Mouse (Mus musculus): ENCODE data around the gene Gba.
"Not testable (repeated sequence)": the region's sequence is repeated elsewhere in the genome, so short reads cannot be mapped to it uniquely, and the experiment has no call there.

The Gba gene

DNA sequence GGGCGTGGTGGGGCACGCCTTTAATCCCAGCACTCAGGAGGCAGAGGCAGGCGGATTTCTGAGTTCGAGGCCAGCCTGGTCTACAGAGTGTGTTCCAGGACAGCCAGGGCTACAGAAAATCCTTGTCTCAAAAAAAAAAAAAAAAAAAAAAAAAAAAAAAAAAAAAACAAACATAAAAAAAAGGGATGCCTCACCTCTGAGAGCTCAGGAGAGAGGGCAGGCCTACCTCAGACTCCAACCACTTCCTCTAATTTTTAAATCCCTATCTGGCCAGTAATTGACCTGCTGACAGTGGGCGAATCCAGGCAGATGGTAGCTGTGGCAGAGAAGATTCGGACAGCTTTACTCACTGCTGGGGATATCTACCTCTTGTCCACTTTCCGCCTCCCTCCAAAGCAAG lies 13.7 kb downstream of the Gba start:
- not testable (repeated sequence) for DNase-seq

- DNase-seq: no peak
Observed at GRCm38 (mm10) chr3:89218271-89218670, 15.5 kb downstream of the Gba start.

DNA sequence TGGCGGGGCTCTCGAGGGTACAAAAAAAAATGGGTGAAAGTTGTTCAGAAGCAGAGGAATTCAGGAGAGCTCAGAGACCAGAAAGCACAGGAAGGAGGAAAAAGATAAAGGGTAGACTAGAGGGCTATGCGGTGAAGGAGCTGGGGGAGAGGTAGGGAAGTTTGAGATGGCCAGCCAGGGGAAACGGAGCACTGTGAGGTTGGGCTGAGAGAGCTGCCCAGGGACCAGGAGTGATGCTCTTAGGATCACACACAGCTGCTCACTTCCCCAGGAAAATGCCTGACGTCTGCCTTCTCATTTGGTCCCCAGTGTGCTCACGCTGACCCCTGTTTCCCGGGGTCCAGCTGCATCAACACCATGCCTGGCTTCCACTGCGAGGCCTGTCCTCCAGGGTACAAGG lies 16.8 kb downstream of the Gba start:
- DNase-seq: no peak

GRCm38 (mm10) chr3:89221167-89221566 lies 18.4 kb downstream of the Gba start:
- no peak for DNase-seq

- no peak for DNase-seq
Observed at GRCm38 (mm10) chr3:89224796-89225195, 22.1 kb downstream of the Gba start.

DNA sequence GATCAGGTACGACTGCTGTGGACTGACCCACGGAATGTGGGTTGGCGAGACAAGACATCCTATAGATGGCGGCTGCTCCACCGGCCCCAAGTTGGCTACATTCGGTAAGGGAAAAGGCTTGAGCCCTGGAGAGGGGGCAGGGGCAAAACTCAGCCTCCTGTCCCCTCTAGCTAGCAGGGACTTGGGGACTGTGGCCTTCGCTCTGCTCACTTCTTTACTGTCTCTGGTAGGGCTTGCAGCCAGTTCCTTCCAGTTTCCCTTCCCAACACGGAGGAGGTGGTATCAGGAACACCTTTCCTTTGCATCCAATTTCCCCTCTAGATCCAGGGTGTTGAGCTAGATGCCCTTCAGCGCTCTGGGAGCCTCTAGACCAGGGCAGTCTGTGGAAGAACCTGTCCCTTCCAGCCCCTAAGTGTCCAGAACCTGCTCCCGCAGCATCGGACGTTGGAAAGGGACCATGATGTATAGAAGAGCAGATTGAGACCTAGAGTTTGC lies 22.6 kb downstream of the Gba start:
- no peak for DNase-seq

DNA sequence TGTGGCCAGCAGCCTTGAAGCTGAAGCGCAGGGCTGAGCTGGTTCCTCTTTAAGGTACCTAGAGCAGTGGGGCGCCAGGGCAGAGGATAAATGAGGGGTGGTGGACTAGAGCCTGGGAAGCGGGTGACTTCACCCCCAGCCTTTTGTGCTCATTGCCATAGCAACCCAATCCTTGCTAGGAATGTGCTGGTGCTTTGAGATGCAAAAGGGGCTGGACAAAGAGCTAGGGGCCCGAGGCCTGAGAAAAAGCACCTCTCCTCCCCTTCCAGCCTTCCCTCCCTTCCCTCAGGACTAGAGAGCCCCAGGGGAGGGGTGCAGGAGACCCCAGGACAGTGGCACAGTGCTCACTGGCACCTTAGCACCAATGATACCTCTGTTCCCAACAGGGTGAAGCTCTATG lies 23.2 kb downstream of the Gba start:
- peak; percentile 72 for DNase-seq

- DNase-seq: no peak
Observed at GRCm38 (mm10) chr3:89226361-89226760, 23.6 kb downstream of the Gba start.

GRCm38 (mm10) chr3:89226900-89227299 lies 24.2 kb downstream of the Gba start, which contains the start of gene Mtx1:
Mtx1 (minus strand) TSS chr3:89227088.
- no peak for DNase-seq

GRCm38 (mm10) chr3:89227307-89228179 lies 24.8 kb downstream of the Gba start:
- peak; percentile 97 for DNase-seq

- DNase-seq: peak; percentile 87
Observed at GRCm38 (mm10) chr3:89228180-89228549, 25.4 kb downstream of the Gba start.

DNA sequence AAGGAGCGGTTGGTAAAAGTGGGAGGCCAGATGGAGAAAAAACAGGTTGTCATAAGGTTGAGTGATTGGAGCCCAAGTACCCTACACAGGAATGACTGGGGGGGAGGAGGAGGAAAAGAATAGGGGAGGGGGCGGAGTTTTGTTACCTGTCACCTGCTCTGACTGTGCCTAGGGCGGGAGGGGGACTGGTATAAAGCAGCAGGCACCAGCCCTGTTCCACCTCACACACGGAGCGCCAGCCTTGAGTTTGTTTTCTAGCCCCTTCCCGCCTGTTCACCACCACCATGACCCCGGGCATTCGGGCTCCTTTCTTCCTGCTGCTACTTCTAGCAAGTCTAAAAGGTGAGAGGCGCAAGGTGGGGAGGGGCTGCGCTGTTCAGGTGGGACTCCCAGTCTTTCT lies 26.1 kb downstream of the Gba start, which contains the start of gene Muc1:
Gene Muc1 (plus strand): TSS at position 222 of the 400 bp plus-strand sequence.
- no peak for DNase-seq

- DNase-seq: no peak
Observed at GRCm38 (mm10) chr3:89229276-89229675, 26.5 kb downstream of the Gba start.

DNA sequence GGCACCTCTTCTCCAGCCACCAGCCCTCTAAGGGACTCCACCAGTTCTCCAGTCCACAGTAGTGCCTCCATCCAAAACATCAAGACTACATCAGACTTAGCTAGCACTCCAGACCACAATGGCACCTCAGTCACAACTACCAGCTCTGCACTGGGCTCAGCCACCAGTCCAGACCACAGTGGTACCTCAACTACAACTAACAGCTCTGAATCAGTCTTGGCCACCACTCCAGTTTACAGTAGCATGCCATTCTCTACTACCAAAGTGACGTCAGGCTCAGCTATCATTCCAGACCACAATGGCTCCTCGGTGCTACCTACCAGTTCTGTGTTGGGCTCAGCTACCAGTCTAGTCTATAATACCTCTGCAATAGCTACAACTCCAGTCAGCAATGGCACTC lies 27.8 kb downstream of the Gba start:
- DNase-seq: no peak

GRCm38 (mm10) chr3:89231345-89231744 lies 28.6 kb downstream of the Gba start:
- DNase-seq: no peak

DNA sequence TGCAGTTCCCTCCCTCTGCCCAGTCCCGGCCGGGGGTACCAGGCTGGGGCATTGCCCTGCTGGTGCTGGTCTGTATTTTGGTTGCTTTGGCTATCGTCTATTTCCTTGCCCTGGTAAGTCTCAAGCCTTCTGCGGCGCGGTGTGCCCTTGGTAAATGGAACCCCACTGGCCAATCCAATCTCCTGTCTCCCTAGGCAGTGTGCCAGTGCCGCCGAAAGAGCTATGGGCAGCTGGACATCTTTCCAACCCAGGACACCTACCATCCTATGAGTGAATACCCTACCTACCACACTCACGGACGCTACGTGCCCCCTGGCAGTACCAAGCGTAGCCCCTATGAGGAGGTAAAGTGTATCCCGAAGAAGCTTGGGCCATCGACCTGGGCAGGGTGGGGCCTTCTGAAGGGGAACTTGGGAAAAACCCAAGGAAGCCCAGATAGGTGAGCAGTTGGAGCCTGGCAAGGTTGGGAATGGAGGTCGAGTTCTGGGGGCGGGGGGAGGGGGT lies 29.1 kb downstream of the Gba start:
- DNase-seq: no peak

GRCm38 (mm10) chr3:89232614-89233013 lies 29.9 kb downstream of the Gba start:
- no peak for DNase-seq

DNA sequence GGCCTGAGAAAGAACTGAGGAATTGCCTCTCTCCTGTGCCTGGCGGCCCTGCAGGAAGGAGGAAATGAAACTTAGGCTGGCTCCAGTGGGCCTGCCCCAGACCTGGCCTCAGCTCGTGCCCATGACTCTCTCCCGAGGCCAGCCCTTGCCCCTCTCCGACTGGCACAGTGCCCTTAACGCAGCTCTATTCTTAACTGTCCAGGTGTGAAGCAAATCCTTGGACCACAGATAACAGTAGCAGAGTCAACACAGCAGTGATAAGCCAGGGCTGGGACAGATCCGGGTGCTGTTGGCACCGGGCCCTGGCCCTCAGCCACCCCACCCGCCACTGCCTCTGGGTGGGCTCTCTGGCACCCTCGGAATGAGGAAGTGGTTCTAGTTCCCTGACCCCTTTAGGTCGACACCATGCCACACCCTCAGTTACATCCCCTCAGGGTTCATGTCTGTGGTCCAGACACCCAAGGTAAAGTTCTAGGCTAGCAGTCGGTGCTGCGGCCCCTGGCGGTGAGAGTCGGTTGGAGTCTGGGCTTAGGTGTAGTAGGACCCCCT lies 30.9 kb downstream of the Gba start:
- no peak for DNase-seq

- DNase-seq: no peak
Observed at GRCm38 (mm10) chr3:89236516-89236915, 33.8 kb downstream of the Gba start.

DNA sequence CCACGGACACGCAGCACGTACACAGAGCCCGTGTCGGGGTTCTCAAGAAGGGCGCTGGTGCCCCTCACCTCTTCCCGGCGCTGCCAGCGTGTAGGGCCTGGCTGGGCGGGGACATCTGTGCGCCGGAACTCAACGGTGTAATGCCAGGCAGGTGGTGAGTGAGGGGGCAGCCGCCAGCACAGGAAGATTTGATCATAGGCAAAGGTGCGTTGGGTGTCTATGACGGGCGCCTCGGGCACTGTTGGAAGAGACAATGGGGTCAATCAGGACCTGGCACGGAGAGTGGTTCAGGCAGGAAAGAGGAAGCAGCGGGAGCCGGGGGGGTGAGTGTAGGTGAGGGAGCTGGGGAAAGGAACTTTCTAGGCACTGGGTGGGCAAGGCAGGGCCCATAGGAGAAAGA lies 35.0 kb downstream of the Gba start:
- no peak for DNase-seq

DNA sequence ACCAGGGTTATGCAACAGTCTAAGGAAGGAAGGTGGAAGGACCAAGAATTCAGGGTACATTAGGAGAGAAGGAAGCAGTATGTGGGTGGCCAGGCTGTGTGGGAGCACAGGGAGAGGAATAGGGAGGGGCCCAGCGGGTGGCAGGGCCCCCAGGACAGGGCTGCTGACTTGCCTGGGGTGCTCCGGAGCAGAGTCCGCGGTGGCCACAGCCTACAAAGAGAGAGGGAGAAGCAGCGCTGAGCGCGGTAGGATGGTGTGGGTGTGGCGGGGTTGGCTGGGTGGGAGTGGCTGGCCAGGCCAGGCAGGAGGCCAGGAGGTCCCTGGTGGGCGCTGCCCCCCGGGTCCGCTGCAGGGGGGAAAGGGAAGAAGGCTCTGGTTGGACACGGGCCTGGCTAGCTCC lies 35.8 kb downstream of the Gba start:
- DNase-seq: no peak

DNA sequence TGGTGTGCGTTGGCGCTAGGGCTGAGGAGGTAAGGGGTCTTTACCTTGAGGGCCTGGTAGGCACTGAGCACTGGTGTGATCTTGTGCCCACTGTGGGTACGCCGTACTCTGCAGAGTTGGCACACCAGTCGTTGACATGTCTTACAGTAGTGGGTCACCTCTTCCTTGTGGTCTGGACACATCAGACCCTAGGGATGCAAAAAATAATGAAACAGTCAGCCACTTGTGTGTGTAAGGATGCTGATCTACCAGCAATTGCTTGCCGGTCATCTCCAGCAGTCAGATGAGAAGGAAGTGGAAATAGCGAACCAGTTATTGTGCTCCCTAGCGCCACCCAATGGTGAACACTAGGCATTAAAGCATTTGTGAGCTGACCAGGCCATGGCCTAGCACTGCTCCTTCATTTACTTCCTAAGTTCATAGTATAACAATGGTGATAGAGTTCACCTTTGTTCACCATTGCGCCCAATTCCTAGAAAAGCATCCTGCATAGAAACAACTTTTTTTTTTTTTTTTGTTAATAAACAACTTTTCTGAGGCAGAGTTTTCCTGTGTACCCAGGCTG lies 39.7 kb downstream of the Gba start:
- peak; percentile 76 for DNase-seq

DNA sequence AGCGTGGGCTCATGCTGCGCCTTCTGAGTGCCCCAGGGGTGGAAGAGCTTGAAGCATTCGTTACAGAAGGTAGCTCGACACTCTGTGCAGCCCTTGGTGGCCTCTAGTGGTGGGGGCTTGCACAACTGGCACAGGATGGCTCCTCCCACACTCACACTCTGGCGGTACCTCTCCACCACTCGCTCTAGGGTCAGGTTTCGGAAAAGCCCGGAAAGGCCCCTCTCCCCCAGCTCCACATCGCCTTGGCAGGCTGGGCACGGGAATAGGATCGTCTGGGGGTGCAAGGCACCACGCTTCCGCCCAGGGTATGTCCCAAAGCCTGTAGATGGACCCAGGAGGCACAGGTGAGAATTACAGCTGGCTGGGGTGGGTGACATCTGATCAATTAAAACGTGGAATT lies 40.9 kb downstream of the Gba start:
- peak; percentile 72 for DNase-seq

All from retina, postnatal 1 day (tissue).